Comparison of ENCODE assay signal across 9 mouse cellular contexts in the genomic region with DNA sequence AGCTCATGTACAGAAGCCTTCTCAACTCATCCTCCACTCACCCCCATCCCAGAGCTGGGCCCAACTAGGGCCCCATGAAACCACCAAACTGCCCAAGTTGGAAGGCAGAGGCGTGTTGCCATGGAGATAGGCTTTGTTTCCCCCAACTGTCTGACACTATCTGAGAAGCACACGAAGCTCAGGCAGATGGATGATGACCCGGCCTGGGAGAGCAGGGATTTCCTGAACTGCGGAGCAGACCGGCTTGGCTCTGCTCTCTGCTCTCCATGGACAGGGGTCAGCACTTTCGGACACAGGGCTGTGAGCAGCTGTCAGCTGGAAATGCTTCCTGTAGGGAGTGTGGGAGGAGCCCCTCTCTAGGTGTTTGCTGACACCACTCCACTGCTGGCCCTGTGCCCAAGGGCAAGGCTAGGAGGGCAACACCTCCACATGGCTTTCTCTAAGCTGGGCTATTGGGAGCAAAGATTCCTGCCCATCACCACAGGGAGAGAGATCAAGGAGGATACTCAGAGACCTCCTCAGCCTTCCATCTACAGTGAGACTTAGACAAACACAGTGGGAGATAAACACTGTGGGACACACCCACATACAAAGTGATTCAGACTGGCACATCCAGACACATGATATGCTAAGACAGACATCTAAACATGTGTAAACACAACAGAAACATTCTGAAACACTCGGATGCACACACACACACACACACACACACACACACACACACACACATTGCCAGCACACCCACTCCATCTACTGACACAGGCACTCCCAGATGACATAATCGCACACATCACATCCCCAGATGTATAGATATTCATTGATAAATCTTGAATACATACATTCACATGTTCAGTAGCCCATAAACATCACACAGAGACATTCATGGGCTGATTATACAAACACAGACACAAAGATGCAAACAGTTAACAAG. TPM values are rescaled to one million over a fixed set of nuclear protein-coding genes. Genes with fewer than 3 reads are reported as not detected.
DNase-seq lines count a peak whose midpoint lies in the region; ATAC-seq and TF ChIP-seq lines count a peak whose summit lies in the region.
"Had no signal": no experiment of that assay in that cellular context is flagged by ENCODE, and none has a peak within 500 bp of the region (broad histone marks: within the 10 kb centered on the region; RNA-seq: fewer than 3 reads in every experiment).

No protein-coding gene starts in this region.

- no peaks in the 10 kb centered on the region for H3K27me3 ChIP-seq in midbrain, postnatal 0 days (ENCODE audit: insufficient read depth, low read length)
- H3K27me3 ChIP-seq in midbrain, embryonic 16.5 days (ENCODE audit: control insufficient read depth, insufficient read depth, low read depth, low read length), result no peaks in the 10 kb centered on the region
- H3K27me3 ChIP-seq in embryonic facial prominence, embryonic 12.5 days, result peaks cover 5% of the 10 kb centered on the region
- H3K27me3 ChIP-seq in kidney, embryonic 14.5 days (ENCODE audit: control insufficient read depth, insufficient read depth, low read length), result no peaks in the 10 kb centered on the region
- H3K27me3 ChIP-seq in forebrain, embryonic 15.5 days, result no peaks in the 10 kb centered on the region

- no peaks in the 10 kb centered on the region for H3K9me3 ChIP-seq in midbrain, postnatal 0 days (ENCODE audit: low read length)
- no peaks in the 10 kb centered on the region for H3K9me3 ChIP-seq in midbrain, embryonic 16.5 days (replicated peaks; ENCODE audit: control insufficient read depth, low read length, poor library complexity, severe bottlenecking)
- H3K9me3 ChIP-seq in embryonic facial prominence, embryonic 12.5 days, result no peaks in the 10 kb centered on the region
- no peaks in the 10 kb centered on the region for H3K9me3 ChIP-seq in kidney, embryonic 14.5 days (ENCODE audit: control insufficient read depth, low read length)
- no peaks in the 10 kb centered on the region for H3K9me3 ChIP-seq in forebrain, embryonic 15.5 days

- H3K9ac ChIP-seq in midbrain, postnatal 0 days (replicated peaks; ENCODE audit: low read length, poor library complexity, severe bottlenecking), result no peak overlapping the region
- no peak overlapping the region for H3K9ac ChIP-seq in midbrain, embryonic 16.5 days (ENCODE audit: low read depth, low read length)
- H3K9ac ChIP-seq in embryonic facial prominence, embryonic 12.5 days, result no peak overlapping the region
- H3K9ac ChIP-seq in kidney, embryonic 14.5 days (ENCODE audit: low read depth, low read length), result no peak overlapping the region
- no peak overlapping the region for H3K9ac ChIP-seq in forebrain, embryonic 15.5 days (replicated peaks)

- WGBS in midbrain, postnatal 0 days, result 30% methylated on average over 8 of the region's 8 CpGs
- WGBS in midbrain, embryonic 16.5 days, result 27% methylated on average over 8 of the region's 8 CpGs
- 30% methylated on average over 8 of the region's 8 CpGs for WGBS in embryonic facial prominence, embryonic 12.5 days
- 18% methylated on average over 8 of the region's 8 CpGs for WGBS in kidney, embryonic 14.5 days
- 38% methylated on average over 8 of the region's 8 CpGs for WGBS in forebrain, embryonic 15.5 days

- peaks cover 4% of the 10 kb centered on the region; the same call in 1 of the 2 replicates for H3K4me1 ChIP-seq in midbrain, postnatal 0 days (ENCODE audit: insufficient read depth, low read length)
- peaks cover 4% of the 10 kb centered on the region; the same call in 1 of the 2 replicates for H3K4me1 ChIP-seq in midbrain, embryonic 16.5 days (ENCODE audit: control insufficient read depth, insufficient read depth, low read length)
- peaks cover 19% of the 10 kb centered on the region for H3K4me1 ChIP-seq in embryonic facial prominence, embryonic 12.5 days
- H3K4me1 ChIP-seq in kidney, embryonic 14.5 days (ENCODE audit: control insufficient read depth, insufficient read depth, low read length), result peaks cover 20% of the 10 kb centered on the region; the same call in 1 of the 2 replicates
- peaks cover 11% of the 10 kb centered on the region for H3K4me1 ChIP-seq in forebrain, embryonic 15.5 days

- H3K4me3 ChIP-seq in midbrain, postnatal 0 days (ENCODE audit: low read depth, low read length), result no peak overlapping the region
- no peak overlapping the region for H3K4me3 ChIP-seq in midbrain, embryonic 16.5 days (ENCODE audit: low read depth, low read length)
- no peak overlapping the region for H3K4me3 ChIP-seq in embryonic facial prominence, embryonic 12.5 days
- H3K4me3 ChIP-seq in kidney, embryonic 14.5 days (ENCODE audit: low read length), result no peak overlapping the region
- H3K4me3 ChIP-seq in forebrain, embryonic 15.5 days, result no peak overlapping the region

- DNase-seq in midbrain, postnatal 0 days (ENCODE audit: low spot score), result peak; percentile 32
- DNase-seq in lung, postnatal 14 days, result peak; percentile 66
- no peak for DNase-seq in frontal cortex, postnatal 10 days (ENCODE audit: low spot score in 2 of 2)
- DNase-seq in urinary bladder, adult 18-20 months (ENCODE audit: low spot score in 2 of 2), result no peak

- H3K36me3 ChIP-seq in midbrain, postnatal 0 days (ENCODE audit: insufficient read depth, low read length), result no peaks in the 10 kb centered on the region
- no peaks in the 10 kb centered on the region for H3K36me3 ChIP-seq in midbrain, embryonic 16.5 days (ENCODE audit: control insufficient read depth, insufficient read depth, low read length)
- H3K36me3 ChIP-seq in embryonic facial prominence, embryonic 12.5 days, result no peaks in the 10 kb centered on the region
- H3K36me3 ChIP-seq in kidney, embryonic 14.5 days (ENCODE audit: control insufficient read depth, insufficient read depth, low read length), result no peaks in the 10 kb centered on the region
- no peaks in the 10 kb centered on the region for H3K36me3 ChIP-seq in forebrain, embryonic 15.5 days

- ATAC-seq in midbrain, postnatal 0 days (ENCODE audit: low FRiP score), result no peak
- no peak for ATAC-seq in midbrain, embryonic 16.5 days
- ATAC-seq in embryonic facial prominence, embryonic 12.5 days (ENCODE audit: insufficient number of reproducible peaks, insufficient read depth, low FRiP score, low TSS enrichment), result 0 out of 2 replicates have a peak, but pooled peaks have one; percentile 48
- ATAC-seq in kidney, embryonic 14.5 days (ENCODE audit: low FRiP score, low TSS enrichment), result peak; percentile 90
- ATAC-seq in forebrain, embryonic 15.5 days (replicated peaks), result no peak

- no peak overlapping the region for H3K4me2 ChIP-seq in midbrain, postnatal 0 days (ENCODE audit: low read depth, low read length, poor library complexity, severe bottlenecking)
- no peak overlapping the region for H3K4me2 ChIP-seq in midbrain, embryonic 16.5 days (ENCODE audit: low read length)
- no peak overlapping the region for H3K4me2 ChIP-seq in embryonic facial prominence, embryonic 12.5 days (replicated peaks)
- no peak overlapping the region for H3K4me2 ChIP-seq in kidney, embryonic 14.5 days (replicated peaks; ENCODE audit: low read depth, low read length)
- no peak overlapping the region for H3K4me2 ChIP-seq in forebrain, embryonic 15.5 days (replicated peaks)

- no peak overlapping the region for H3K27ac ChIP-seq in midbrain, postnatal 0 days (ENCODE audit: low read depth, low read length)
- H3K27ac ChIP-seq in midbrain, embryonic 16.5 days (ENCODE audit: low read length), result no peak overlapping the region
- no peak overlapping the region for H3K27ac ChIP-seq in embryonic facial prominence, embryonic 12.5 days
- H3K27ac ChIP-seq in kidney, embryonic 14.5 days (ENCODE audit: low read depth, low read length), result peak overlapping the region; percentile 37; the same call in 1 of the 2 replicates
- no peak overlapping the region for H3K27ac ChIP-seq in forebrain, embryonic 15.5 days (replicated peaks)
- H3K27ac ChIP-seq: macrophage had no signal

- no peak for TF ChIP-seq CTCF in midbrain, postnatal 0 days (IDR thresholded peaks at IDR 0.05)

RNA-seq across cellular contexts. Expression of a gene that starts 4.5 kb away (rescaled TPM):
- total RNA-seq in midbrain, postnatal 0 days (2014; rRNA removed), result 16.6 and 25.6 TPM in 2 replicates
- polyA plus RNA-seq in midbrain, postnatal 0 days (2015; fragmentation: Nextera tagmentation; extraction: Ambion mirVana), result 5.2 and 5.5 TPM in 2 replicates
- polyA plus RNA-seq in midbrain, embryonic 16.5 days (2015; fragmentation: Nextera tagmentation; extraction: Ambion mirVana), result 6.7 and 8.2 TPM in 2 replicates
- polyA plus RNA-seq in embryonic facial prominence, embryonic 12.5 days (2016; fragmentation: Nextera tagmentation; extraction: Ambion mirVana), result 5.2 and 5.6 TPM in 2 replicates
- 7.3 and 7.8 TPM in 2 replicates for polyA plus RNA-seq in kidney, embryonic 14.5 days (2014; fragmentation: Nextera tagmentation; extraction: Ambion mirVana)
- polyA plus RNA-seq in forebrain, embryonic 15.5 days (2015; fragmentation: Nextera tagmentation; extraction: Ambion mirVana), result 4.1 and 4.5 TPM in 2 replicates

RNA-seq across cellular contexts. Expression of a gene that starts 30.7 kb away (rescaled TPM):
- total RNA-seq in midbrain, postnatal 0 days (2014; rRNA removed), result 2.1 and 2.6 TPM in 2 replicates
- 1.1 and 1.3 TPM in 2 replicates for polyA plus RNA-seq in midbrain, postnatal 0 days (2015; fragmentation: Nextera tagmentation; extraction: Ambion mirVana)
- polyA plus RNA-seq in midbrain, embryonic 16.5 days (2015; fragmentation: Nextera tagmentation; extraction: Ambion mirVana), result 0.63 and 0.85 TPM in 2 replicates
- polyA plus RNA-seq in embryonic facial prominence, embryonic 12.5 days (2016; fragmentation: Nextera tagmentation; extraction: Ambion mirVana), result 1.1 and 1.2 TPM in 2 replicates
- polyA plus RNA-seq in kidney, embryonic 14.5 days (2014; fragmentation: Nextera tagmentation; extraction: Ambion mirVana), result 0.63 and 0.84 TPM in 2 replicates
- polyA plus RNA-seq in forebrain, embryonic 15.5 days (2015; fragmentation: Nextera tagmentation; extraction: Ambion mirVana), result 0.13 and 0.36 TPM in 2 replicates

Comparison
In these comparisons a context has a peak if more than half of its experiments do, and no peak if none do; other contexts are left out.
1. ATAC-seq: peak in embryonic facial prominence, embryonic 12.5 days (single experiment) and kidney, embryonic 14.5 days (single experiment); none in midbrain, postnatal 0 days (single experiment), midbrain, embryonic 16.5 days (single experiment) and forebrain, embryonic 15.5 days (single experiment).
2. DNase-seq: peak in midbrain, postnatal 0 days (single experiment) and lung, postnatal 14 days (single experiment); none in frontal cortex, postnatal 10 days (0 of 2) and urinary bladder, adult 18-20 months (0 of 2).